Mouse (Mus musculus): ENCODE data around the gene Tlr3. TPM values are rescaled to one million over a fixed set of nuclear protein-coding genes. Genes with fewer than 3 reads are reported as not detected.

The Tlr3 gene
- polyA plus RNA-seq (2014; fragmentation: Illumina TruSeq; extraction: RNeasy Lipid Tissue Mini Kit (QIAGEN cat#74804); ENCODE audit: low read depth, low replicate concordance): 113 TPM

DNA sequence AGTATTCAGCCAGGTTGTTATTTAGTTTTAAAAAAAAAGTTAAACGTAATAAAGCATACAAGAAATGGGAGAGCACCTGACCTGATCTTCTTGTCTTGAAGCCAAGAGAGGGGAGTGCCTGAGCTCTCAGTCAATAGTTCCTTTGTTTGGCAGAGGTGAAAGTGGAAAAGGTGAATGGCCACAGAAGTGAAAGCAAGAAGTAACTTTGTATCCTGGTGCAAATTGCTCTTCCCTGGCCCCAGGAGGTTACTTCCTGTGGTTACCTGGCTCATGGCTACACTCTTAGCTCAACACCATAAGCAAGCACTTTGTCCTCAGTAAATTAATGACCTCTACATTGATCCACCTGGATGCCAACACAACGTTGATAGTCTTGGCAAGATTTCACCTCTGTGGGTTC, at the start of gene Tlr3:
TSS of gene Tlr3 (minus strand) at position 199 of the 400 bp plus-strand sequence.

DNA sequence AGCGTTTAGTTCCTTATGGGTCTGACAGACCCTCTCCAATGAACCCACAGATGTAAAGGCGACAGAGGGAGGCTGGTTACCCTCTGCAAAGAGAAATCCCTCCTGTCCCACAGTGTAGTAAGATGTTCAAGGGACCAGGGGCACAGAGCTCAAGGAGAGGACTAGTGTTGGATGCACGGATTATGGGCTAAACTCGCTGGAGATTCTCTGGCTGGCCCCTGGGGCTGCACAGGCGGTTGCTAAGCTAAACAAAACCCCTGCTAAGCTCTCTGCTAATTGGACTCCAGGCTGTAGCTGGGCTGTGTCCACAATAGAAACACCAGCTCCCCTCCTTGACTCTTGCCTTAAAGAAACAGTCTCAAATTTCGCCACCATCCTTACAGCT, 28.9 kb downstream of the Tlr3 start, which contains the start of gene Fam149a:
TSS of gene Fam149a (minus strand) at position 329 of the 385 bp plus-strand sequence.

Other genes with a start within 250 kb of the Tlr3 start
- gene F11, start 149.0 kb downstream of the Tlr3 start, polyA plus RNA-seq (2014; fragmentation: Illumina TruSeq; extraction: RNeasy Lipid Tissue Mini Kit (QIAGEN cat#74804); ENCODE audit: low read depth, low replicate concordance): not detected
- gene Klkb1, start 116.2 kb downstream of the Tlr3 start, polyA plus RNA-seq (2014; fragmentation: Illumina TruSeq; extraction: RNeasy Lipid Tissue Mini Kit (QIAGEN cat#74804); ENCODE audit: low read depth, low replicate concordance): not detected
- not detected for gene Gm45753, start 102.6 kb downstream of the Tlr3 start, polyA plus RNA-seq (2014; fragmentation: Illumina TruSeq; extraction: RNeasy Lipid Tissue Mini Kit (QIAGEN cat#74804); ENCODE audit: low read depth, low replicate concordance)
- 23.8 TPM for gene Cyp4v3, start 77.9 kb downstream of the Tlr3 start, polyA plus RNA-seq (2014; fragmentation: Illumina TruSeq; extraction: RNeasy Lipid Tissue Mini Kit (QIAGEN cat#74804); ENCODE audit: low read depth, low replicate concordance)
- 6.4 TPM for gene Fam149a, start 28.8 kb downstream of the Tlr3 start, polyA plus RNA-seq (2014; fragmentation: Illumina TruSeq; extraction: RNeasy Lipid Tissue Mini Kit (QIAGEN cat#74804); ENCODE audit: low read depth, low replicate concordance)
- 138 TPM for gene Sorbs2, start 96.7 kb upstream of the Tlr3 start, polyA plus RNA-seq (2014; fragmentation: Illumina TruSeq; extraction: RNeasy Lipid Tissue Mini Kit (QIAGEN cat#74804); ENCODE audit: low read depth, low replicate concordance)